Mouse (Mus musculus): ENCODE measurements around the gene Slc22a23. TPM values are rescaled to one million over a fixed set of nuclear protein-coding genes. Genes with fewer than 3 reads are reported as not detected.

The Slc22a23 gene
- total and polyA plus RNA-seq, 3 experiments = 11.1 to 14.2 (median 12.2) TPM

DNA sequence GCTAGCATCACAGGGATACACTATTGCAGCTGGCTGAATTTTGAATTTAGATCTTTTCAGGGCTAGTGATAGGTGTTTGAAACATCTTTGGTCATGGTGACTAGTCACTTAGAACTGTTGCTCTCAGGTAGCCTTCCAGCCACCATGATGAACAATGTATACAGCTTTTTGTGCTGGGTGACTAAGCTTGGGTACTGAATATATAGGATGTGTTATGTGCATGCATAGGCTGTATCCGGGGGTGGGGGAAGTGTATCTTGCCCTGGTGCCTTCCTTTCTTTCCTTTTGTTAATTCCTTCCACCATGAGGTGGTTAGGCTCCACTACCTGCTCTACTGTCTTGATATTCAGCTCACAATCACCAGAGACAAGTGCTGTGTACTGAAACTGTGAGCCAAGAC is 193.6 kb downstream of the Slc22a23 start:
- Histone ChIP-seq H3K4me1 (ENCODE audit: control insufficient read depth, insufficient read depth, low read length) (peaks cover 9% of the 10 kb centered on the region), H3K27me3 (ENCODE audit: control insufficient read depth, insufficient read depth, low read length) (no peaks in the 10 kb centered on the region), H3K4me3 (no peak overlapping the region), H3K9ac (ENCODE audit: low read depth, low read length) (no peak overlapping the region), H3K79me2 (replicated peaks; ENCODE audit: control insufficient read depth, insufficient read depth, low read length) (no peaks in the 10 kb centered on the region), H3K27ac (no peak overlapping the region), H3K36me3 (ENCODE audit: control insufficient read depth, insufficient read depth, low read length) (no peaks in the 10 kb centered on the region)
- no peak for DNase-seq
- no peak for TF ChIP-seq CTCF (IDR thresholded peaks at IDR 0.05)
- TF ChIP-seq EP300 (IDR thresholded peaks at IDR 0.05; ENCODE audit: insufficient read depth, low read depth, low read length) = no peak
- TF ChIP-seq POLR2A (IDR thresholded peaks at IDR 0.05; ENCODE audit: insufficient read depth, low read depth, low read length) = no peak
- intact Hi-C loops (cut with DNase I) = no loop called here
- 91% methylated on average over 1 of the region's 1 CpGs for WGBS

DNA sequence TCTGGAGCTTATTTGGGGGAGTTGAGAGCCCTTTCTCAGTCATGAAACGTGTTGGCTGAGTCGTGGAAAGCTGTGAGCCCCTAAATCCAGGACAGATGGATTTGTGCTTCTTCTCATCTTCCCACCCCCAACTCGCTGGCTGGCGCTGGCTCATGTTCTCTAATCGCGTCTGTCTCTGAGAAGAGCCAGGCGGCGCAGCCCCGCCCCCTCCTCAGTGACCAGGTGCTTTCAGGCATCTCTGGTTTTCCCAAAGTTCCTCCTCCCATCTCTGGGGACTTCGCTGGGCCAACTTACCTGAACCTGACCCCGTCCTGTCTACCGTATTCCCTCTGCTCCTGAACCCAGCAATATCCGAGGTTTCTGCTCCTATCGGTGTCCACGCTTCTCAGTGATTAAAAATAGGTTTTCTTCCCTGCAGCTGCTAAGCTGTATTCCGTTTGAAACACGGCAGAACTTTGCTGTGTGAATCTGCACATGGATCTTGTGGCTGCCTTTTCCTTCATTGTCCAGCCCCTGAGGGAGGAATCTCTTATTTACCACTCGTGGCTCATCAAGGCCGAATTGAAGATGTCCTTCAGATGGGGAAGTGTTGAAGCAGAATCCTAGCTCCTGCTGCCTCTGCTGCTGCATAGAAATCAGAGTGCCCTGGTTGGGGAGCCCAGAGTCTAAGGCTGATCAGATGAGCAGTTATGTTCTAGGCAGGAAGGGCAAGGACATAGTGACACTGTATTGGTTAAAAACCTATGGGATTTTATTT is 194.5 kb downstream of the Slc22a23 start:
- Histone ChIP-seq H3K27me3 (ENCODE audit: control insufficient read depth, insufficient read depth, low read length) (no peaks in the 10 kb centered on the region), H3K27ac (no peak overlapping the region), H3K4me3 (no peak overlapping the region), H3K79me2 (replicated peaks; ENCODE audit: control insufficient read depth, insufficient read depth, low read length) (no peaks in the 10 kb centered on the region), H3K9ac (ENCODE audit: low read depth, low read length) (no peak overlapping the region), H3K4me1 (ENCODE audit: control insufficient read depth, insufficient read depth, low read length) (peaks cover 9% of the 10 kb centered on the region), H3K36me3 (ENCODE audit: control insufficient read depth, insufficient read depth, low read length) (no peaks in the 10 kb centered on the region)
- intact Hi-C loops (cut with DNase I) = no loop called here
- whole genome bisulfite sequencing = 29% methylated on average over 19 of the region's 19 CpGs
- peak in 1 of 2 experiments; percentile 25 for DNase-seq
- no peak for TF ChIP-seq POLR2A (IDR thresholded peaks at IDR 0.05; ENCODE audit: insufficient read depth, low read depth, low read length)
- no peak for TF ChIP-seq EP300 (IDR thresholded peaks at IDR 0.05; ENCODE audit: insufficient read depth, low read depth, low read length)
- TF ChIP-seq CTCF (IDR thresholded peaks at IDR 0.05) = no peak

GRCm38 (mm10) chr13:34149463-34150176 is 195.4 kb downstream of the Slc22a23 start:
- H3K4me3 ChIP-seq = peak overlapping the region; percentile 49
- no peak for DNase-seq
- H3K36me3 ChIP-seq (ENCODE audit: control insufficient read depth, insufficient read depth, low read length) = no peaks in the 10 kb centered on the region
- WGBS = 67% methylated on average over 5 of the region's 5 CpGs
- TF ChIP-seq POLR2A (IDR thresholded peaks at IDR 0.05; ENCODE audit: insufficient read depth, low read depth, low read length) = no peak
- TF ChIP-seq CTCF (IDR thresholded peaks at IDR 0.05) = no peak
- TF ChIP-seq EP300 (IDR thresholded peaks at IDR 0.05; ENCODE audit: insufficient read depth, low read depth, low read length) = no peak
- H3K9ac ChIP-seq (ENCODE audit: low read depth, low read length) = 0 out of 2 replicates have a peak overlapping the region, but pooled peaks have one; percentile 43
- peaks cover 9% of the 10 kb centered on the region for H3K4me1 ChIP-seq (ENCODE audit: control insufficient read depth, insufficient read depth, low read length)
- intact Hi-C loops (cut with DNase I) = loop anchor here (2.0 kb wide), 1 partner anchor 49 kb away; no protein-coding TSS in a partner anchor
- H3K27ac ChIP-seq = peak overlapping the region; percentile 73
- H3K79me2 ChIP-seq (replicated peaks; ENCODE audit: control insufficient read depth, insufficient read depth, low read length) = no peaks in the 10 kb centered on the region
- H3K27me3 ChIP-seq (ENCODE audit: control insufficient read depth, insufficient read depth, low read length) = no peaks in the 10 kb centered on the region

DNA sequence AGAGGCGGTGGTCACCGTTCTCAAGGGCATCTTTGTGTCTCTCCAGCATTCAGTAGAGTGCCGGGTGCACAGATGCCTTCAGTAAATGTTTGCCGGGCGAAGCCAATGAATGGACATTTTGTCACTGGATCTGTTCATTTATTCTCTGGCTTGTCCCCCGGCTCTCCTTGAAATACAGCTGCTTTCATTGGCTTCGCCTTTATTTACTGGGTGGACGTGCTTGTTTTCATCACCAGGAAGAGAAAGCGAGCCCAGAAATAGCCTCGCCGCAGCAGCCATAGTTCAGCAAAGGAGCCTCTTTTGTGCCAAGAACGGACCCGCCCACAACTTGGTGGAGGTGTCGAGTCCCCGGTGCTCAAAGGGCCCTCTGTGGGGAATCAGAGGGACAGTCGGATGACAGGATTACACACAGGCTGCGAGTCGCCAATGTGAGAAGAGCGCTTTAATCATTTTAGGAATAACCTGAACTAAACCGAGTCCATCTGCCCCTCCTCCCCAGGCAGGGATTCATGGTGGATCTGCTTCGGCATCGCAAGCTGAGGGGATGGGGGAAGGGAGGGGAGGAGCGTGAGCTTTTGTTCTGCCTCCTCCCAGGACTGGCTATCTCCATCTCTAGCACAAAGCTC is 196.1 kb downstream of the Slc22a23 start:
- Histone ChIP-seq H3K27ac (peak overlapping the region; percentile 73), H3K36me3 (ENCODE audit: control insufficient read depth, insufficient read depth, low read length) (no peaks in the 10 kb centered on the region), H3K9ac (ENCODE audit: low read depth, low read length) (peak overlapping the region; percentile 43), H3K4me3 (peak overlapping the region; percentile 49), H3K4me1 (ENCODE audit: control insufficient read depth, insufficient read depth, low read length) (peaks cover 9% of the 10 kb centered on the region), H3K27me3 (ENCODE audit: control insufficient read depth, insufficient read depth, low read length) (no peaks in the 10 kb centered on the region), H3K79me2 (replicated peaks; ENCODE audit: control insufficient read depth, insufficient read depth, low read length) (no peaks in the 10 kb centered on the region)
- intact Hi-C loops (cut with DNase I) = loop anchor here (2.0 kb wide), 1 partner anchor 48 kb away; no protein-coding TSS in a partner anchor
- 3% methylated on average over 23 of the region's 23 CpGs for WGBS
- no peak for TF ChIP-seq POLR2A (IDR thresholded peaks at IDR 0.05; ENCODE audit: insufficient read depth, low read depth, low read length)
- TF ChIP-seq EP300 (IDR thresholded peaks at IDR 0.05; ENCODE audit: insufficient read depth, low read depth, low read length) = no peak
- peak; percentile 35 for TF ChIP-seq CTCF (IDR thresholded peaks at IDR 0.05)
- peak; percentile 78 to 82 for DNase-seq

GRCm38 (mm10) chr13:34148181-34148580 is 196.8 kb downstream of the Slc22a23 start:
- intact Hi-C loops (cut with DNase I) = loop anchor here (2.0 kb wide), 1 partner anchor 47 kb away; no protein-coding TSS in a partner anchor
- no peak for DNase-seq
- peak overlapping the region; percentile 73 for H3K27ac ChIP-seq
- no peaks in the 10 kb centered on the region for H3K27me3 ChIP-seq (ENCODE audit: control insufficient read depth, insufficient read depth, low read length)
- H3K9ac ChIP-seq (ENCODE audit: low read depth, low read length) = no peak overlapping the region
- no peak overlapping the region for H3K4me3 ChIP-seq
- TF ChIP-seq EP300 (IDR thresholded peaks at IDR 0.05; ENCODE audit: insufficient read depth, low read depth, low read length) (no peak), POLR2A (IDR thresholded peaks at IDR 0.05; ENCODE audit: insufficient read depth, low read depth, low read length) (no peak), CTCF (IDR thresholded peaks at IDR 0.05) (no peak)
- no peaks in the 10 kb centered on the region for H3K79me2 ChIP-seq (replicated peaks; ENCODE audit: control insufficient read depth, insufficient read depth, low read length)
- 76% methylated on average over 3 of the region's 3 CpGs for WGBS
- no peaks in the 10 kb centered on the region for H3K36me3 ChIP-seq (ENCODE audit: control insufficient read depth, insufficient read depth, low read length)
- peaks cover 7% of the 10 kb centered on the region for H3K4me1 ChIP-seq (ENCODE audit: control insufficient read depth, insufficient read depth, low read length)
